Mouse (Mus musculus) intestine, postnatal 0 days (tissue): ENCODE results near the gene Ilkap. TPM values are rescaled to one million over a fixed set of nuclear protein-coding genes. Genes with fewer than 3 reads are reported as not detected.

ENCODE experiments used
- ATAC-seq: fragments of 200-750 bp; cut with Nextera tagmentation; 2 replicates; pipeline ENCODE4 v1.8.0; 2017; ENCODE audit warnings: mild to moderate bottlenecking, moderate TSS enrichment, moderate library complexity
- H3K27ac ChIP-seq: fragments of 300-500 bp; sonication (generic); 2 replicates; pipeline ENCODE4 v1.5.1; 2014; ENCODE audit warnings: mild to moderate bottlenecking, low read depth, low read length, moderate library complexity
- H3K27me3 ChIP-seq: fragments of 300-500 bp; sonication (generic); replicated peaks from 2 replicates; pipeline ENCODE4 v1.6.1; 2014; ENCODE audit warnings: low read length, mixed read lengths; ENCODE audit not compliant: control insufficient read depth, insufficient read depth
- H3K36me3 ChIP-seq: fragments of 300-500 bp; sonication (generic); 2 replicates; pipeline ENCODE4 v1.6.1; 2014; ENCODE audit warnings: mild to moderate bottlenecking, moderate library complexity; ENCODE audit not compliant: control insufficient read depth, insufficient read depth
- H3K4me1 ChIP-seq: fragments of 300-500 bp; sonication (generic); replicated peaks from 2 replicates; pipeline ENCODE4 v1.6.1; 2014; ENCODE audit warnings: antibody characterized with exemption, low read length, mixed read lengths; ENCODE audit not compliant: control insufficient read depth, insufficient read depth
- H3K4me2 ChIP-seq: fragments of 300-500 bp; sonication (generic); replicated peaks from 2 replicates; pipeline ENCODE4 v1.6.1; 2014; ENCODE audit warnings: low read depth, mild to moderate bottlenecking, moderate library complexity
- H3K4me3 ChIP-seq: fragments of 300-500 bp; sonication (generic); 2 replicates; pipeline ENCODE4 v1.5.1; 2014; ENCODE audit warnings: low read depth, low read length
- H3K9ac ChIP-seq: fragments of 300-500 bp; sonication (generic); 2 replicates; pipeline ENCODE4 v1.6.1; 2014; ENCODE audit warnings: mild to moderate bottlenecking, low read depth, low read length
- H3K9me3 ChIP-seq: fragments of 300-500 bp; sonication (generic); 2 replicates; pipeline ENCODE4 v1.6.1; 2016; ENCODE audit warnings: mixed run types; ENCODE audit not compliant: control insufficient read depth
- CTCF ChIP-seq: sonication (generic); IDR thresholded peaks from 2 replicates; pipeline ENCODE4 v1.5.1; 2016; ENCODE audit warnings: low read depth, mild to moderate bottlenecking, control low read depth, antibody characterized with exemption, moderate library complexity
- WGBS: fragments of 180-500 bp; shearing (Covaris S2); extraction: QIAGEN DNeasy Blood & Tissue Kit; methylation state at CpG from one replicate; pipeline ENCODE4 v1.1.7; 2014; 5-methylcytosine and 5-hydroxymethylcytosine counted together
- polyA plus RNA-seq: library from polyadenylated mRNA; unstranded; fragments of >200 nt; fragmentation: Nextera tagmentation; extraction: Ambion mirVana; gene quantifications from 2 replicates; pipeline ENCODE4 v1.2.1, GENCODE M21; 2015

The Ilkap gene
- polyA plus RNA-seq, 1 experiment from 2014 or later, result 51.2 TPM

- peak; percentile 57 for TF ChIP-seq CTCF
- no peaks in the 10 kb centered on the region for H3K9me3 ChIP-seq
- H3K4me1 ChIP-seq, result no peaks in the 10 kb centered on the region
- WGBS, result 3% methylated on average over 67 of the region's 68 CpGs
- no peaks in the 10 kb centered on the region for H3K36me3 ChIP-seq
- ATAC-seq, result no peak
- peak overlapping the region; percentile 21; the same call in 1 of the 2 replicates for H3K4me3 ChIP-seq
- peak overlapping the region; percentile 49 for H3K4me2 ChIP-seq
- peaks cover 39% of the 10 kb centered on the region for H3K27me3 ChIP-seq
- H3K27ac ChIP-seq, result no peak overlapping the region
- H3K9ac ChIP-seq, result no peak overlapping the region
Measured at GRCm38 (mm10) chr1:91344921-91345685, 53.5 kb downstream of the Ilkap start.

- Histone ChIP-seq H3K36me3 (no peaks in the 10 kb centered on the region), H3K27me3 (peaks cover 39% of the 10 kb centered on the region), H3K9ac (no peak overlapping the region), H3K4me2 (no peak overlapping the region), H3K9me3 (no peaks in the 10 kb centered on the region), H3K4me3 (no peak overlapping the region), H3K27ac (no peak overlapping the region), H3K4me1 (no peaks in the 10 kb centered on the region)
- TF ChIP-seq CTCF, result no peak
- ATAC-seq, result no peak
- WGBS, result 65% methylated on average over 3 of the region's 3 CpGs
Measured at GRCm38 (mm10) chr1:91344001-91344400, 54.6 kb downstream of the Ilkap start.

- 87% methylated on average over 7 of the region's 7 CpGs for WGBS
- no peak for ATAC-seq
- Histone ChIP-seq H3K4me3 (no peak overlapping the region), H3K9ac (no peak overlapping the region), H3K27me3 (no peaks in the 10 kb centered on the region), H3K4me1 (no peaks in the 10 kb centered on the region), H3K27ac (no peak overlapping the region), H3K36me3 (no peaks in the 10 kb centered on the region), H3K4me2 (no peak overlapping the region), H3K9me3 (no peaks in the 10 kb centered on the region)
- no peak for TF ChIP-seq CTCF
Measured at GRCm38 (mm10) chr1:91337355-91337754, 61.3 kb downstream of the Ilkap start.

GRCm38 (mm10) chr1:91333582-91333981 is 65.0 kb downstream of the Ilkap start:
- no peak overlapping the region for H3K4me2 ChIP-seq

GRCm38 (mm10) chr1:91332102-91332501 is 66.5 kb downstream of the Ilkap start:
- no peak overlapping the region for H3K27ac ChIP-seq
- no peak for TF ChIP-seq CTCF
- H3K9me3 ChIP-seq, result no peaks in the 10 kb centered on the region
- no peak overlapping the region for H3K4me3 ChIP-seq
- H3K27me3 ChIP-seq, result no peaks in the 10 kb centered on the region
- WGBS, result 50% methylated on average over 4 of the region's 4 CpGs
- H3K4me1 ChIP-seq, result no peaks in the 10 kb centered on the region
- no peak overlapping the region for H3K9ac ChIP-seq
- H3K4me2 ChIP-seq, result no peak overlapping the region
- ATAC-seq, result no peak
- H3K36me3 ChIP-seq, result no peaks in the 10 kb centered on the region

More at GRCm38 (mm10) chr1:91333582-91333981, 65.0 kb downstream of the Ilkap start:
- Histone ChIP-seq H3K27me3 (no peaks in the 10 kb centered on the region), H3K9me3 (no peaks in the 10 kb centered on the region), H3K9ac (no peak overlapping the region), H3K36me3 (no peaks in the 10 kb centered on the region), H3K4me1 (no peaks in the 10 kb centered on the region), H3K4me3 (no peak overlapping the region), H3K27ac (no peak overlapping the region)
- no peak for TF ChIP-seq CTCF
- no peak for ATAC-seq

GRCm38 (mm10) chr1:91325488-91326042 is 73.0 kb downstream of the Ilkap start:
- Histone ChIP-seq H3K36me3 (no peaks in the 10 kb centered on the region), H3K9ac (no peak overlapping the region), H3K4me2 (no peak overlapping the region), H3K27ac (no peak overlapping the region), H3K4me1 (no peaks in the 10 kb centered on the region), H3K4me3 (no peak overlapping the region), H3K27me3 (no peaks in the 10 kb centered on the region), H3K9me3 (no peaks in the 10 kb centered on the region)
- WGBS, result 59% methylated on average over 4 of the region's 4 CpGs
- TF ChIP-seq CTCF, result no peak
- ATAC-seq, result no peak
